10 mouse cellular contexts compared by ENCODE assay signal in genomic region chr17:47903846-47904680, GRCm38 (mm10). TPM values are rescaled to one million over a fixed set of nuclear protein-coding genes. Genes with fewer than 3 reads are reported as not detected.
A peak's percentile ranks its signal among the peaks of the same experiment; 100 is the strongest.
DNase-seq lines count a peak whose midpoint lies in the region; ATAC-seq and TF ChIP-seq lines count a peak whose summit lies in the region.
"Had no signal": no experiment of that assay in that cellular context is flagged by ENCODE, and none has a peak within 500 bp of the region (broad histone marks: within the 10 kb centered on the region; RNA-seq: fewer than 3 reads in every experiment).

No protein-coding gene starts in this region.

- peaks cover 54% of the 10 kb centered on the region for H3K36me3 ChIP-seq in E14TG2a.4 (ENCODE audit: insufficient read depth, low read length)
- peaks cover 46% of the 10 kb centered on the region for H3K36me3 ChIP-seq in forebrain, embryonic 13.5 days (ENCODE audit: poor library complexity, severe bottlenecking)
- peaks cover 46% of the 10 kb centered on the region for H3K36me3 ChIP-seq in limb, embryonic 13.5 days
- 0 out of 2 replicates have a peak, but pooled peaks cover 15% of the 10 kb centered on the region for H3K36me3 ChIP-seq in liver, postnatal 0 days (replicated peaks; ENCODE audit: insufficient read depth, low read length)

- H3K4me3 ChIP-seq in E14TG2a.4 (replicated peaks; ENCODE audit: low read length) = peak overlapping the region; percentile 78
- H3K4me3 ChIP-seq in forebrain, embryonic 13.5 days = 0 out of 2 replicates have a peak overlapping the region, but pooled peaks have one; percentile 1
- H3K4me3 ChIP-seq in limb, embryonic 13.5 days = no peak overlapping the region
- no peak overlapping the region for H3K4me3 ChIP-seq in liver, postnatal 0 days (ENCODE audit: low read depth, low read length)

- H3K4me1 ChIP-seq in E14TG2a.4 (replicated peaks; ENCODE audit: low read depth, low read length) = peaks cover 84% of the 10 kb centered on the region
- H3K4me1 ChIP-seq in forebrain, embryonic 13.5 days = peaks cover 54% of the 10 kb centered on the region
- peaks cover 67% of the 10 kb centered on the region for H3K4me1 ChIP-seq in limb, embryonic 13.5 days
- H3K4me1 ChIP-seq in liver, postnatal 0 days (ENCODE audit: insufficient read depth) = peaks cover 14% of the 10 kb centered on the region

- TF ChIP-seq EP300 in liver, postnatal 0 days (IDR thresholded peaks at IDR 0.05; ENCODE audit: low read depth) = no peak

- peaks cover 7% of the 10 kb centered on the region for H3K9me3 ChIP-seq in E14TG2a.4 (ENCODE audit: low read length)
- no peaks in the 10 kb centered on the region for H3K9me3 ChIP-seq in forebrain, embryonic 13.5 days (replicated peaks)
- H3K9me3 ChIP-seq in limb, embryonic 13.5 days = no peaks in the 10 kb centered on the region
- no peaks in the 10 kb centered on the region for H3K9me3 ChIP-seq in liver, postnatal 0 days (ENCODE audit: low read length)

- peaks cover 25% of the 10 kb centered on the region for H3K27me3 ChIP-seq in E14TG2a.4 (ENCODE audit: insufficient read depth, low read length)
- peaks cover 68% of the 10 kb centered on the region for H3K27me3 ChIP-seq in forebrain, embryonic 13.5 days
- no peaks in the 10 kb centered on the region for H3K27me3 ChIP-seq in limb, embryonic 13.5 days
- no peaks in the 10 kb centered on the region for H3K27me3 ChIP-seq in liver, postnatal 0 days (ENCODE audit: insufficient read depth, low read length)
- H3K27me3 ChIP-seq: Patski had no signal

- peak overlapping the region; percentile 34 for H3K4me2 ChIP-seq in forebrain, embryonic 13.5 days
- H3K4me2 ChIP-seq in limb, embryonic 13.5 days (replicated peaks) = peak overlapping the region; percentile 41
- no peak overlapping the region for H3K4me2 ChIP-seq in liver, postnatal 0 days (ENCODE audit: low read depth, low read length)

- H3K27ac ChIP-seq in forebrain, embryonic 13.5 days = no peak overlapping the region
- no peak overlapping the region for H3K27ac ChIP-seq in limb, embryonic 13.5 days
- no peak overlapping the region for H3K27ac ChIP-seq in liver, postnatal 0 days (ENCODE audit: low read depth)

- WGBS in forebrain, embryonic 13.5 days = 26% methylated on average over 35 of the region's 35 CpGs
- 19% methylated on average over 35 of the region's 35 CpGs for WGBS in limb, embryonic 13.5 days
- WGBS in liver, postnatal 0 days (ENCODE audit: insufficient replicate concordance) = 68% methylated on average over 34 of the region's 35 CpGs

- ATAC-seq in forebrain, embryonic 13.5 days = no peak
- ATAC-seq in limb, embryonic 13.5 days (ENCODE audit: low FRiP score, low read depth) = no peak
- no peak for ATAC-seq in liver, postnatal 0 days
- ATAC-seq: Patski had no signal

- TF ChIP-seq CTCF in E14TG2a.4 (conservative IDR thresholded peaks at IDR 0.05; ENCODE audit: low read length) = peak; percentile 30
- TF ChIP-seq CTCF in liver, postnatal 0 days (IDR thresholded peaks at IDR 0.05; ENCODE audit: low read depth) = no peak

- peak overlapping the region; percentile 45; the same call in 1 of the 2 replicates for H3K9ac ChIP-seq in forebrain, embryonic 13.5 days
- peak overlapping the region; percentile 39; the same call in 1 of the 2 replicates for H3K9ac ChIP-seq in limb, embryonic 13.5 days
- no peak overlapping the region for H3K9ac ChIP-seq in liver, postnatal 0 days (replicated peaks)

- peak; percentile 50 for DNase-seq in embryo, embryonic 10 days (ENCODE audit: low spot score)
- no peak for DNase-seq in embryo, embryonic 11 days
- no peak for DNase-seq in cerebellum, adult 18-20 months
- DNase-seq in liver, postnatal 0 days = no peak
- DNase-seq in gastrocnemius, postnatal 10 days = no peak
- DNase-seq: lung, adult 18-20 months had no signal

RNA-seq across cellular contexts. Expression of gene Foxp4, which starts 20.4 kb away (rescaled TPM):
- polyA plus RNA-seq in forebrain, embryonic 13.5 days (2015; fragmentation: Nextera tagmentation; extraction: Ambion mirVana) = 13.4 and 15.6 TPM in 2 replicates
- 25.9 and 30.2 TPM in 2 replicates for polyA plus RNA-seq in limb, embryonic 13.5 days (2015; fragmentation: Nextera tagmentation; extraction: Ambion mirVana)
- 5.9 and 6.2 TPM in 2 replicates for polyA plus RNA-seq in liver, postnatal 0 days (2015; fragmentation: Nextera tagmentation; extraction: Ambion mirVana)
- 10 to 100 TPM; 10.2 to 16.1 TPM for total RNA-seq in gastrocnemius, postnatal 10 days (2021)

Comparison
In these comparisons a context has a peak if more than half of its experiments do, and no peak if none do; other contexts are left out.
1. H3K4me3 ChIP-seq: peak in E14TG2a.4 (single experiment) and forebrain, embryonic 13.5 days (single experiment); none in limb, embryonic 13.5 days (single experiment) and liver, postnatal 0 days (single experiment).